Mouse (Mus musculus) olfactory bulb, adult 2 months (tissue): ENCODE results near the gene Irgm1.

Source experiments
- CTCF ChIP-seq: fragments of 200-500 bp; IDR thresholded peaks from 2 replicates; pipeline ENCODE4 v1.5.1; 2012; ENCODE audit warnings: low read depth, mild to moderate bottlenecking, low read length, moderate library complexity; ENCODE audit not compliant: insufficient read depth
- POLR2A ChIP-seq: fragments of 200-500 bp; IDR thresholded peaks from 2 replicates; pipeline ENCODE4 v1.6.1; 2012; ENCODE audit warnings: mild to moderate bottlenecking, low read depth, low read length, moderate library complexity; ENCODE audit not compliant: insufficient read depth

DNA sequence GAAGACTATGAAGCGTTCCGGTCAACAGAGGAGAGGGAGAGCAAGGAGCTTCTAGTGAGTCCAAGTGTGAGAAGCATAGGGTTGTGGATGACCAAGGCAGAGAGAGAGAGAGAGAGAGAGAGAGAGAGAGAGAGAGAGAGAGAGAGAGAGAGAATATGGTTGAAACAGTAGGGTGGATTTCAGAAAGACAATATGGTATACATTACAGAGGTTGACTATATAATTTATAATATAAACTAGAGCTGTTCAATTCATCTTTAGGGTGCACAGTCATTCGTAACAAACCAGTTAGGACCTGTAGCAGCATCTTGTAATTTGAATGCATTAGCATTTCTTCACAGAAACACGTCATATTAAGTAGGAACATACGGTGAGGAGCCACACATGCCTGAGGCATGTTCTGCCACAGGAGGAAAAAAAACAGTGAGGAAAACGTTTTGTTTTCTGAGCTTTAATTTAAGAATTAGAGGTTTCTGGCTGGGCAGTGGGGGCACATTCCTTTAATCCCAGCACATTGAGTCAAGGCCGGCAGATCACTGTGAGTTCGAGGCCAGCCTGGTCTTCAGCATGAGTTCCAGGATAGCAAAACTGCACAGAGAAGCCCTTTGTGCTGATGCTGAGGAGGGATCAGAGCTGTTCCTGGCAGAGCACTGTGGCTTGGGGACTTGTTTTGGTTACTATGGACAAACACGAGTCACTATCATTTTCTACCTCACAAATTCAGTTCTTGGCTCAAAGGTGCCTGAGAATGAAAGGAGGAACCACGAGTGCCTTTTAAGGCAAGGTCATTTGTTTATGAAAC, 32.4 kb downstream of the Irgm1 start:
- TF ChIP-seq CTCF, result no peak
- TF ChIP-seq POLR2A, result no peak
